Mouse (Mus musculus): ENCODE data around the gene 2310022B05Rik.

2310022B05Rik gene

DNA sequence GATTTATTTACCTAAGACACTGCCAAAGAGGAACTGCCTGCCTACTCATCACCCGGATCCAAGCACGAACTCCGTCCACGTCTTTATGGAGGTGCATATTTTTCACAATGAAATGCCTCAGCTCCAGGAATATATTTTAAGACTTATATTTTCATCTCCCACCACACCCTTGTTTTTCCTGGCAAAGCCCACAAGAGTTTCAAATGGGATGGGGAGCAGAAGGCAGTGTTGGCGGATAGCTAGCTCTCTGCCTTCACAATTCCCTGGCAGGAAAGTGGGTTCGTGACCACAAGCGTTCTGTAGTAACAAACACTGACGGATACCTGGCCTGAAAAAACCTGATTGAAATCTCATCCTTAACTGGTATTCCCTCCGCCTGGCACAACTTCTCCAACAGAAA, 1.4 kb downstream of the 2310022B05Rik start:
- DNase-seq (ENCODE audit: low spot score in 2 of 2), result no peak

DNA sequence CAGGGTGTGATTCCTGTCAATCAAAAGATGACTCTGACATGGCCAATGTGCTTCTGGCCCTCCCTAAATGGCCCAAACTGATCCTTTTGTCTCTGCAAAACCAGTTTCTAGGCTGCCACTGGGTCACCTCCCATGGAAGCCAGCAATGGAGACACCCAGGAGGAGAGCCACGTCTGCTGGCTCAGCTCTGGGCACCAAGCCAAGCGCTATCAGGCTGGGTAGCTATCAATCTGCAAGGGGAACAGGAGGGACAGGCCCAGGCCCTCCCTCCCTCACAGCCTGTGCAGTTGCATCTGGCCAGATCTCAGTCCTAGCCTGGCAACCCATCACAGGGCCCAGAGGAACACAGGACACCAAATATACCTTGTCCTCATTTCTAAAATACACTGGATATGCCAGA, 4.8 kb downstream of the 2310022B05Rik start:
- DNase-seq (ENCODE audit: low spot score in 2 of 2), result no peak

DNA sequence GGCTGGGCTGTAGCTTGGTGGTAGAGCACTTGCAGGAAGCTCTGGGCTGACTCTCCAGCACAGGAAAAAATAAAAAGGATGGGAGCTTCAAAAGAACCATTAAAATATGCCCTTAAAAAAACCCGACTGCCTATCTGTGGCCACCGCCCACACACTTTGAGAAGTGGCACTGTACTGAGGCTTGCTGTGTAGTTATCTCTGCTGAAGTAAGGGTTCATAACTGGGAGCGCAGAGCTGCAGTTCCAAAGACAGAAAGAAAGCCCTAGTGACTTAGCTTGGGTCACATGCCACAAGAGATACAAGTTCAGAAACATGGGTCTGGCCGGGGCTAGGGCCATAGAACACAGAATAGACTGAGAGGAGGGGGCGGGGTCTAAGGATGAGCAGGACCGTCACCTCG, 5.2 kb downstream of the 2310022B05Rik start:
- DNase-seq (ENCODE audit: low spot score in 2 of 2), result no peak

DNA sequence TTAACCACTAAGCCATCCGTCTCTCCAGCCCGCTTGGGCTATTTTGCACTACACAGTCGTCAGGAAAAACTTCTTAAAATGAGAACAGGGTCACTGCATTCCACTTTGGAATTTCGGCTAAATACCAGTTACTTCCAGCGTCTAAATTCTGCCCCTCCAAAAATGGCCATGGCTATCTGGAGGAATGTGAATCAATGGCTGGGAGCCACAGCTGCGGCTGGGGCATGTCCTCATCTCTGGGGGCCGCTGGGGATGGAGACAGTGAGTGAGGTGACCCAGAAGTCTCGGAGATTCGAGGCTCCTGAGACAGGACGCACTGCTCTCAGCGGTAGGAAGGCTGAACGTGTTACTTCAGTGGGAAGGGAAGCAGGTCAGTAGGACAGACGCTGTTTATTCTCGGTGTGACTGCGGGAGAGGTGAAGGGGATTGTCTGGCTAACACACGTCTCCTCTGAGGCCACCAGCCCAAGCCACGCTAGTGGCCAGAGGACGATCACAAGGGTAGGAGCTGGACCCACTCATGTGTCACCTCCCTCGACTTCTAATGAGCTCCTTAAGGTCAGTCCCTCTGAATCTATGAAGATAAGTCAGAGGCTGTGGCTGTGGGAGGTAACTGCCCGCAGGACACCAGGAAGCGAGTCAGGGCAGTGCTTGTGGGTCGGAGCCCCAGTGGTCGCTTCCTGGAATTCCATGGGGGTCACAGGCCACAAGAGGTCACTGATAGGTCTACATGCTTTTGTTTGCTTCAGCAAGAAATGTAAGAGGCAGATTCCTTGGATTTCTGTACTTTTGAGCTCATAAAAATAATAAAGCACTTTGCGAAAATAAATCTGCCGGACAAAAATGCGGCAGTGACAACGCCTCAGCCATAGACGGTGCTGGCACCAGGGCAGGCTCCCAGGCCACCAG, 9.3 kb downstream of the 2310022B05Rik start:
- no peak for DNase-seq (ENCODE audit: low spot score in 2 of 2)

DNA sequence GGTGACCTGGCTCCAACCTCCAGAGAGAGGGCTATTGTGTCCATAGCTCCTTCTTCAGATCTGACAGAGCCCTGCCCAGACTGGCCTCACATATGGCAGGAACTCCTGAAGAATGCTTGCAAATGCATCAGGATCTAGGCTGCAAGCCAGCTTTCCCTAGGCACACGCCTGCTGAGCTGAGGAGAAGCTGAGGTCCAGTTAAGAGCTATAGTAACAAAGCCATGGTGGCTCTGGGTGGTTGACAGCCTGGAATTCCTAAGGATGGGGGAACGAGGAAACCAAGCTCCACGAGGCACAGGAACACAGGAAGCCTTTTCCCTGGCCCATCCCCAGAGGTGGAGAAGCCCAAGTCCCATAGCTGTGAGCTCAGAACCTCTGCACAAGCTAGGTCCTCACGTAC, 10.6 kb downstream of the 2310022B05Rik start:
- DNase-seq (ENCODE audit: low spot score in 2 of 2), result no peak

DNA sequence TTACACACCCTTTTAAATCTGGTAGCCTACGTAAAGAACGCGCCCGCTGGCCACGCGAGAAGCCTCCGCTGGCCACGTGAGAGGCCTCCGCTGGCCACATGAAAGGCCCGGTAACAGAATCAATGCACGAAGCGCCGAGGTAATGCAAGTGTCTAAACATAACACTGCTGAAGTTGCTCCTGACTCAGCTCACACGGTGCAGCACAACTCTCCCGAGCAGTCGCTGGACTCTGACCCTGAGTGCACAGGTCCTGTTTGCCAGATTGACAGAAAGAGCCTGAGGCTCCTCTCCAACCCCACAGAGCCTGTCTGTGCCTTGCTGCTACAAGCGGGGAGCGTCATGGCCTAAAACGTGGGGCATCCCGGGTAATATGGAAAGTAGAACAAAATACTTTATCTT, 11.4 kb downstream of the 2310022B05Rik start:
- no peak for DNase-seq (ENCODE audit: low spot score in 2 of 2)

DNA sequence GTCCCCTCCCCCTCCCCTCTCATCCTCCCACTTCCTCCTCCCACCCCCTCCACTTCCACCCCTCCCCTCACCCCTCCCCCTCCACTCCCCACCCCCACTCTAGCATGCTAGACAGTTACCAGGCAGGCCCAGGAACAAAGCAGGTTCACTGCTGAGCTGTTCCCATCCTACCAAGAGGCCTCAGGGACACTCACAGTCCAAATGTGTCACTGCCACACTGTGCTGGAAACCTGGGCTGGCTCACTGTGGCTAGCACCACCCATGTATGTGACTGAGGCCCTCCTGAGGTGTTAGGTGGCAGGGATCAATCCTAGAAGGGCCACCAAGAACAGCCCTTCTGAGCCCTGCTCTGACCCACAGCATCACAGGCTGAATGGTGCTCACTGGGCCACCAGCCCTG, 14.9 kb downstream of the 2310022B05Rik start:
- DNase-seq (ENCODE audit: low spot score in 2 of 2), result no peak

DNA sequence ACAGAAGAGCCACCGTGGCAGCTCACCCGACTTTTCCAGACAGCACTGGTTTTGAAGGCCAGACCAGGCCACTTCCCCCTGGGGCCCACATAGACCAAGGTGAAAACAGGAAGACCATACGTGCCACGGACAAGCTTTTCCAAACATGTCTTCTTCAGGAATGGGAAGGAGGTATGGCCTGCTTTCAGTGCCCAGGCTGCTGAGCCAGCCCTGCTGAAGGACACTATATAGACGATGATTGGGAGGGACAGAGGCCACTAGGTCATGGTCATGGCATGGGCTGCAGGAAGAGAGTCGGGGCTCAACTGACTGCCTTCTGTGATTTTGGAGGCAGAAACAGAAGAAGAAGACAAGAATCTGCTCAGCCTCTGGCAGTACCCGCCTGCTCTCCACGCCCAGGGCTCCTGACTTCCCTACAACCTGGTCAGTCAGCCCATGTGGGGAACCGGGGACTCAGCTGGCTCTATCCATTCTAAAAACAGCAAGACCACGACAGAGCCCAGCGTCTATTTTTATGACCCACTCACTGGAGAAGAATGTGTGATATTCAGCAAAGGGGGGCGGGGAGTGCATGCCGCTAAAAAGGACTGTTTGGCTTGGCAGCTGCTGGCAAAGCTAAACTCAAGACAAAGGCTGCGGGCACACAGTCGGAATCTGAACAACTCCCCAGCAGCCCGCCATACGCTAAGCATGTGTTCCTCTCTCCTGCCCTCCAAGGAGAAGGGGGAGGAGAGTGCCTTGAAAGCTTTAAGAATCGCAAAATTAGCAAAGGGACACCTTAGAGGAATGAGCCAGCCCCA, 19.4 kb downstream of the 2310022B05Rik start:
- peak; percentile 54 to 71 for DNase-seq (ENCODE audit: low spot score in 2 of 2)

DNA sequence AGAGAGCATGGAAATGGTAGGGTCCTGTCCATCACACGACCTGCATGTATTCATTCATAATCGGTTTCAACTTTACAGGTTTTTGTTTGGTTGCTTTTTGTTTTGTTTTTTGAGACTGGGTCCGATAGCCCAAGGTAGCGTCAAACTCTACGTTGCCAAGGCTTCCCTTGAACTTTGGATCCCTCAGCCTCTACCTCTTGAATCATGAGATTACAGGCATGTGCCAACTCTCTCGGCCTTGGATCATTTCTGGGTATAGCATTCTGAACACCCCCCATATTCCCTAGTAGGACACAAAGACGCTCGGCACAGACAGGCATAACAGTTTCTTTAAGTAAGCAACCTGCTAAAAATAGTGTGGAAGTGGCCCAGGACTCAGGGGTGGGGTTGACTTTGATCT, 21.6 kb downstream of the 2310022B05Rik start:
- no peak for DNase-seq (ENCODE audit: low spot score in 2 of 2)

DNA sequence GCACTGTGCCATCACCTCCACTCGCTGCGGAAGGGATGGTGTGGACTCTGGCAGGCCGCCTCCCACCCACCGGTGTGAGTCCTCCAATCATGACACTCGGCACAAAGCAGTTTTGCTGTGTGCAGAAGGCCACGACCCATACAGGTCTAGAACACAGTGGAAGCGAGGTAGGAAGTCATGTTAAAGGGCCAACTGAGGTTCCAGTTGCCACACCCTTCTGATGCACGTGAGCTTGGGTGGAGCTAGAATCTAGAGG, 28.0 kb downstream of the 2310022B05Rik start:
- DNase-seq (ENCODE audit: low spot score in 2 of 2), result no peak

DNA sequence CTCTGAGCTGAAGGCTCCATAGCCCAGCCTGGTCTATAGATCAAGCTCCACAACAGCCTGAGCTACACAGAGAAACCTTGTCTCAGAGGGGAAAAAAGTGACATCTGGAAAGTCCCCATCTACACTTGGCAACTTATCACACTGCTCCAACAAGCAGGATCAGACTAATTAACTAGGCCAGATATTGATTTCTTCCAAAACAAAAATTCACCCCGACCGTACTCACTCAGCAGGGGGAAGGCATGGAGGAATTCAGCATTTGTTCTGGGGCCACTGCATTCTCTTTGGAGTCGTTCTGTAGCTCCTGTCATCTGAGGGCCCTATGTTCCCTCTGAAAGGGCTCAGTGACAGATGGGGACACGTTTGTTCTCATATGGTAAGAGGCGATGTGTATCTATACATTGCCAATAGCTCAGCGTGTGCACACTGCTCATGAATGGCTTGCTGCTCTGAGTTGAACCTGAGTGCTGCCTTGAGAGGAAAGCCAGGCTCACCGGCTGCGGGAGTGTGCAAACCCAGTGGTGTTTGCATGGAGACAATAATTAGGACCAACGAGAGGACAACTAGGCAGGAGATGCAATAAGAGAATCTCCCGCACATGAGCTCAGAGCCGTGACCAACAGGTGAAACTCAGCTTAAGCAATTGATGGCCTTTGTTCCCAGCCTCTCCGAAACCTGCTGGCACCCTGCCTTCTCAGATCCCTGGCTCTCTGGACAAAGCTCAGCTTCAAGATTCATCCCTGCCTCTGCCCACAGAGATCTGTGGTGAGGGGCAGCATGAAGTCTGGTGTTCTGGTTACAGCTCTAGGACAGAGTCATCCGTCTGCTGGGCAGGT, 28.5 kb downstream of the 2310022B05Rik start:
- DNase-seq (ENCODE audit: low spot score in 2 of 2), result no peak

DNA sequence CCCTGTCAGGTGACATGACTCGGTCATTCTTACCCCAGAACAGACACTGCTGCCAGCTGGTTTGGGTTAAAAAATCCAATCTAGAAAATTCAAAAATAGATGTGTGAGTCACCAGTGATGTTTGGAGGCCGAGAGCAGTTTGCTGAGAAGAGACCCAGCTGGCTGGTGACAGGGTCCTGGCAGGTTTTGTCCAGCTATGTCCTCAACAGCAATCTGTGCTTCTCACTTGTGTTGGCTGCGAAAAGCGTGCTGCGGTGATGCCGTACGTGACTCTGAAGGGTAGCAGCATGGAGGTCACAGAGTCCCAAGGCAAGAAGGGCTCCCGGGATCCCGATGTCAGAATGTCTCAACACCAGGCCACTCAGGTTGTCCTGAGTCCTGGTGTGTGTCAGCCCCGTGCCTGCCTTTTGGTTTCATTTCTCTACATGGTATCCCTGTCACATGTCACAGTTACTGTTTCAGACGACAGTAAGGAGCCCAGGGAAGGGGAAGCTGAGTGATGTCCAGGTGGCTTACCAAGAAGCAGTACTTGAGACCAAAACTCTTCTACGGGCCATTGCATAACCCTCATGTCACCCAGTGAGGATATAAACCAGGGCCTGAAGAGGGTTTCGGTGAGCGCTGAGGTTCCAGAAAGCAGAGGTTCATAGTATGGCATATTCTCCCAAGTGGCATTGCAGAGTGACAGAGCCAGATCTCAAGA, 30.0 kb downstream of the 2310022B05Rik start:
- DNase-seq (ENCODE audit: low spot score in 2 of 2), result peak in 1 of 2 experiments; percentile 53

DNA sequence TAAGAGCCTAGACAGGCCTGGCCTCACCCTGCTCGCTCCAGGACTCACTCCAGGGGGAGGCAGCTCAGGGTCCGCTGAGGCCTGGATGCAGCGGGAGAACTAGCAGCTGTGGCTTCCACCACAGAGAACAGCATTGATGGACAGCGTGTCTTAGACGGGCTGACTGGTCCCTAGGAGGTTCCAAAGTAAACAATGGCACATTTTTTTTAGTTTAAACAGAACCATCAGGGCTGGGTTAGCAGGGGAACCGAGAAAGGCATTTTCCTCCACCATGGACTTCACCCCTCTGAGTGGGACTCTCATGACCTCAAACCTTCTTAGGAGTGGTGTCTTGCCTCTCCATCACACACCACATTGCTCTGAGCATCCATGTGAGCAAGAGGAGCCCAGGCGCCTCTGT, 31.2 kb downstream of the 2310022B05Rik start:
- no peak for DNase-seq (ENCODE audit: low spot score in 2 of 2)

DNA sequence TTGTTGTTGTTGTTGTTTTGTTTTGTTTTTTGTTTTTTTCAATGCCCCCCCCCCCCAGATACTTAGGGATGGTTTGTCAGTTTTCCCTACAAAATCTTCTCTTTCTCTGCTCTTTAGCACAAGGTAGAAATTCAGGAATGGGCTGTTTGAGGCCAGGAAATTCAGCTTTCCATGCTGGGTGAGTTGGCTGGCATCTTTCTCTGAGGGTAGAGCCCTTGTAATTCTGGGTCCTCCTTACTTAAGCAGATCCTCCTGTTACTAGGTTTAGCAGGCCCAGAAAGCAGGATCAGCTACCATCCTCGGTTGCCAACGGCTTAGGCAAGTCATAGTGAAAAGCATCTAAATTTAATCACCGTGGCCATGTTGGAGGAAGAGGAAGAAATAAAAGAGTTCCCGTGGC, 32.3 kb downstream of the 2310022B05Rik start:
- no peak for DNase-seq (ENCODE audit: low spot score in 2 of 2)

DNA sequence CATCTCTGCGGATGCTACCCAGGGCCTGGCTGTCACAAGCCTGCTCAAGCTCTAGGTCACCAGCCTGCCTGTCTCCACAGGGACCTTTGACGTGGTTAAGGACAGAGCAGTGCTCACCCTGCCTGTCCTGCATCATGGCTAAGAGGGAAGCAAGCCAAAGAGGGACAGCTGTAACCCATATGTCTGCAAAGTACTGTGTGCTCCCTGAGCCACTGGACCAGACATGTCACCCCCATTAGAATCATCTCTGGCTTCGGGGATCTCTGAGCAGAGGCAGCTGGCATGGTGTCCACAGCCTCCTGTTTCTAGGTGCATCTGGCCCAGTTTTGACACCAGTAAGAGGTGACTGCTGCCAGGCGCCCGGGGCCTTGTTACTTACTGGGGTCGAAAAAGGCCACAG, 32.7 kb downstream of the 2310022B05Rik start:
- no peak for DNase-seq (ENCODE audit: low spot score in 2 of 2)

DNA sequence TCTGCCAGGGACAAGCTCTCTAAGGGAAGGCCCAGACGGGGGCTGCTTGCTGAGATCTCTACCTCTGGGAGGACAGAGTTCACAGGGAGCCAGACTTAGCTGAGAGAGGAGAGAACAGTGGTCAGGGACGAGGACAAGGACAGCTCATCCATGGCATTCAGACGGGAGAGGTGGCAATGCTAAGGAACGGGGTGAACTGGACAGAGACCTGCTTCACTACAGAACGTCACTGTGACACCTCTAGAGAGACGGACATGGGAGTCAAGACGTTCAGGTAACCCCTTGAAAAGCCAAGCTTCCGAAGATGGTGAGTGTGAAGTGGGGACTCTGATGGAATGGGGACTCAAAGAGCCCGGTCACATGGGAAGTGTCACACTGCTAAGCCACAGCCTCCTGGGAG, 36.9 kb downstream of the 2310022B05Rik start:
- no peak for DNase-seq (ENCODE audit: low spot score in 2 of 2)

DNA sequence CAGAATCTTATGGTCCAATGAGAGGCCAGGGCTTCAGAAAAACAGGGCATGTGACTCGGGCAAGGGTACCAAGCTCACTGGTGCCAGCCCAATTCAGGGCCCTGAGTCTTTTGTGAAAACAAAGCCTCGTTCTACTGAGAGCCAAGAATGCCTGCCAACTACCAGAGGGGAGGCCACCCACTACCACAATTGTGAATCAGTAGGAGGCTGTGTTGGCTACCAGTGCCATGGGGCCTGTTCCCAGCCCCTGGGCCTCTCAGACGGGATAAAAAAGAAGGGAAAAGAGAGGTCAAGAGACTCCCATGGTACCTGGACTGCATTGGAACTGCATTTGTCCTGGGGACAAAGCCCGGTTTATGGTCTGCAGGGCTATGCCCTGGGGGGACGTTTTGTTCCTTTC, 41.9 kb downstream of the 2310022B05Rik start:
- peak; percentile 53 to 75 for DNase-seq (ENCODE audit: low spot score in 2 of 2)

DNA sequence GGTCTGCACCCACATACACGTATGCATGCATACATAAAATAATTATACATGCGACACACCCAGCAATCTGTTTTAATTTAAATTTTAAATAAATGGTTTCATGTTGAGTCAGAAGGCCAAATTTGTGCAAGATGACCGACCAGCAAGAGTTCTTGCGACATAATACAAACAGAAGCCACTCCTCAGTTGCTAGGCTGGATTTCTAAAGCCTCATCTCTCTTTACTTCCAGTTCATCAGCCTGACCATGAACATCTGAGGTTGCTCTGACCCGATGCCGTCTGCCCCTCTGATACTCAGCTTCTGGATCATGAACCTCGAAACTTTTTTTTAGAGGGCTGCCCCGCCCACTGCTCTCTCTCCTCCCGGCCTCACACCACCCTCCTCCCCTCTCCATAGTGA, 44.9 kb downstream of the 2310022B05Rik start:
- DNase-seq (ENCODE audit: low spot score in 2 of 2), result no peak

DNA sequence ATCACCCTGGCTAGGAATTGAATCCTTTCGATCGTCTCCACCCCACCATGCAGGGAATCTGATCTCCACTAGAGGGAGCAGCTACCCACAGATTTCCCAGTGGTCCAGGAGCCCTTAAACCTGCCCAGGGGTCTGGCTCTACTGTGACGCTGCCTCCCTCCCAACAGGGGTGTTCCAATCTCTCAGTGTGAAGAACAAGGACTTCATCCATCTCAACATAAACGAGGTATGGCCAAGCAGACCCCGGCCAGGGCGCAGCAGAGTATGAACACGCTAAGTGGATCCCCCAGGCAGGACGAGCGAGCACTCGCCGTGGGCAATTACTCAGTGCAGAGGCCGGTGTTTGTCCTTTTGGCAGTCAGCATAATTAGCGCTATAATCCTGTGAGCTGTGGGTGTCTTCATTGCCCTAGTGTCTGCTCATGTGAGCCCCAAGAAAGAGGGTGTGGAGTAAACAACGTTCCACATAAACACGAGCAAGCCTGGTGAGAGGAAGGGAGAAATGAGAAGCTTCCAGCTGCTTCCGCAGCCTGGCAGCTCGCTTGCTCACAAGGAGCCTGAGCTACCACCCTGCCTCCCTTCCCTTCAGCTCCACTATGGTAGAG, 45.8 kb downstream of the 2310022B05Rik start:
- peak; percentile 67 to 84 for DNase-seq (ENCODE audit: low spot score in 2 of 2)

DNA sequence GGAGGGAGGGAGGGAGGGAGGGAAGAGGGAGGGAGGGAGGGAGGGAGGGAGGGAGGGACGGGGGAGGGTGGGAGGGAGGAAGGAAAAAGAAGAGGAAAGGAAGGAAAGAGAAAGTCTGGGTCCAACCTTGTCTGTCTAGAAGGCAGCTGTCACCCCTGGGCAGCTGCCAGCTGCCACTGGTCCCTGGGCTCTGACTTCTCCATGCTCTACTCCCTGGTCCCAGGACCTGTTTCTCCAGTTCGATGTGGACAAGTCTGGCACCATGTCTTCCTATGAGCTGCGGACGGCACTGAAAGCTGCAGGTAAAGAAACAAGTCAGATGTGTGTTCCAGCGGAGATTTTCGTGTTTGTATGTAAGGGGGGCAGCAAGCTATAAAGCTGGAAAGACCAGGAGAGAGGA, 48.8 kb downstream of the 2310022B05Rik start:
- no peak for DNase-seq (ENCODE audit: low spot score in 2 of 2)

DNA sequence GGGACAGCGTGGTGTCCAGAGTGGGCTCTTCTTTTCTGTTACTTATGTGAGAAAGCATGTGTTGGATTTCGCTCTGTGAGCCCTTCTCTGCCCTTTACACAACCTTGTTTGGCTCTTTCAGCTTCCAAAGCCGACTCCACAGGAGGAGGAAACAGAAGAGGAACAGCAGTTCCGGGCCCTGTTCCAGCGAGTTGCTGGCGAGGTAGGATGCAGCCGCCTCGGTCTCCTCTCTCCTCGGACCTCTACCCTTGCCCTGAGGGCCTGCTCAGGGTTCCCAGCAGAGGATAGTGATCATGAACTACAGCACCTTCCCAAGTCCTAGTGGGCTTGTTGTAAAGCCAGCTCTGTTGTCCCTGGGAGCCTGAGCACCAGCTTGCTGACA, 54.2 kb downstream of the 2310022B05Rik start:
- DNase-seq (ENCODE audit: low spot score in 2 of 2), result no peak

All from frontal cortex, postnatal 10 days (tissue).